Mouse (Mus musculus): ENCODE measurements around the gene Slc7a15. TPM values are rescaled to one million over a fixed set of nuclear protein-coding genes. Genes with fewer than 3 reads are reported as not detected.

Gene Slc7a15
- polyA plus RNA-seq, 1 experiment = 0.16 TPM

GRCm38 (mm10) chr12:8500597-8501570, 98.0 kb downstream of the Slc7a15 start:
- TF ChIP-seq POLR2A (IDR thresholded peaks at IDR 0.05; ENCODE audit: control insufficient read depth, extremely low read depth, insufficient read depth, low read length, poor library complexity) = no peak
- TF ChIP-seq CTCF (IDR thresholded peaks at IDR 0.05; ENCODE audit: borderline replicate concordance, control insufficient read depth, extremely low read depth, insufficient read depth, low read length, poor library complexity) = no peak
- WGBS = 43% methylated on average over 17 of the region's 17 CpGs
- peaks cover 25% of the 10 kb centered on the region for H3K4me1 ChIP-seq (replicated peaks; ENCODE audit: control insufficient read depth, insufficient read depth, low read length)
- no peaks in the 10 kb centered on the region for H3K36me3 ChIP-seq (ENCODE audit: control insufficient read depth, insufficient read depth, low read length)
- no peak for DNase-seq
- peaks cover 5% of the 10 kb centered on the region; the same call in 1 of the 2 replicates for H3K27me3 ChIP-seq (ENCODE audit: control insufficient read depth, insufficient read depth, low read length)
- H3K27ac ChIP-seq (ENCODE audit: control insufficient read depth, insufficient read depth, low read length) = no peak overlapping the region
- peak overlapping the region; percentile 50 for H3K4me3 ChIP-seq (ENCODE audit: control insufficient read depth, insufficient read depth, low read length)

- no peaks in the 10 kb centered on the region for H3K36me3 ChIP-seq (ENCODE audit: control insufficient read depth, insufficient read depth, low read length)
- H3K27ac ChIP-seq (ENCODE audit: control insufficient read depth, insufficient read depth, low read length) = no peak within 1 kb of the TSS
- TF ChIP-seq POLR2A (IDR thresholded peaks at IDR 0.05; ENCODE audit: control insufficient read depth, extremely low read depth, insufficient read depth, low read length, poor library complexity) (0 out of 2 replicates have a peak, but pooled peaks have one; percentile 28), CTCF (IDR thresholded peaks at IDR 0.05; ENCODE audit: borderline replicate concordance, control insufficient read depth, extremely low read depth, insufficient read depth, low read length, poor library complexity) (no peak)
- peak; percentile 53 for DNase-seq
- peak within 1 kb of the TSS; percentile 50 for H3K4me3 ChIP-seq (ENCODE audit: control insufficient read depth, insufficient read depth, low read length)
- H3K27me3 ChIP-seq (ENCODE audit: control insufficient read depth, insufficient read depth, low read length) = peaks cover 5% of the 10 kb centered on the region; the same call in 1 of the 2 replicates
- peaks cover 27% of the 10 kb centered on the region for H3K4me1 ChIP-seq (replicated peaks; ENCODE audit: control insufficient read depth, insufficient read depth, low read length)
- WGBS = under 1% methylated on average over 56 of the region's 56 CpGs
Observed at GRCm38 (mm10) chr12:8499871-8500596, 98.8 kb downstream of the Slc7a15 start, which contains the start of gene Rhob. Gene Rhob (minus strand): TSS chr12:8500009.

DNA sequence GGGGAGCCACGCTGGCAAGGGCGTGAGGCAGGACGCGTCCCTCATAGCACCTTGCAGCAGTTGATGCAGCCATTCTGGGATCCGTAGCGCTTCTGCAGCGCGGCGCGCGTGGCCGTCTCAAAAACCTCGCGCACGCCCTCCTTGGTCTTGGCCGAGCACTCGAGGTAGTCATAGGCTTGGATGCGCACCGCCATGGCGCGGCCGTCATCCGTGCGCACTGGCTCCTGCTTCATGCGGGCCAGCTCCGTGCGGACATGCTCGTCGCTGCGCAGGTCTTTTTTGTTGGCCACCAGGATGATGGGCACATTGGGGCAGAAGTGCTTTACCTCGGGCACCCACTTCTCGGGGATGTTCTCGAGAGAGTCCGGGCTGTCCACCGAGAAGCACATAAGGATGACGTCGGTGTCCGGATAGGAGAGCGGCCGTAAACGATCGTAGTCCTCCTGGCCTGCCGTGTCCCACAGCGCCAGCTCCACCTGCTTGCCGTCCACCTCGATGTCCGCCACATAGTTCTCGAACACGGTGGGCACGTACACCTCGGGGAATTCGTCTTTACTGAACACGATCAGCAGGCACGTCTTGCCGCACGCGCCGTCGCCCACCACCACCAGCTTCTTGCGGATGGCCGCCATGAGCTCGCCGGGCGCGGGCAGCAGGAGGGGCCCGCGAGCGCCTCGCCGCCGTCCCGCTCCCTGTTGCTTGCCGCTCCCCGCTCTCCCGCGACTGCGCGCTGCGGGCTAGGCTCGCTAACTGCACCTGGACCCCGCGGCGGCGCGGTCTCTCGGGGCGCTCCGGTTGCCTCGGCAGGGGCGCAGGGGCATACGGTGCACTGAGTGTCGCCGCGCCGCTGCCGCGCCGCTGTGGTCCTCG, 99.6 kb downstream of the Slc7a15 start:
- no peak for DNase-seq
- peaks cover 27% of the 10 kb centered on the region for H3K4me1 ChIP-seq (replicated peaks; ENCODE audit: control insufficient read depth, insufficient read depth, low read length)
- H3K4me3 ChIP-seq (ENCODE audit: control insufficient read depth, insufficient read depth, low read length) = peak overlapping the region; percentile 50
- no peak overlapping the region for H3K27ac ChIP-seq (ENCODE audit: control insufficient read depth, insufficient read depth, low read length)
- TF ChIP-seq POLR2A (IDR thresholded peaks at IDR 0.05; ENCODE audit: control insufficient read depth, extremely low read depth, insufficient read depth, low read length, poor library complexity) (no peak), CTCF (IDR thresholded peaks at IDR 0.05; ENCODE audit: borderline replicate concordance, control insufficient read depth, extremely low read depth, insufficient read depth, low read length, poor library complexity) (no peak)
- no peaks in the 10 kb centered on the region for H3K36me3 ChIP-seq (ENCODE audit: control insufficient read depth, insufficient read depth, low read length)
- H3K27me3 ChIP-seq (ENCODE audit: control insufficient read depth, insufficient read depth, low read length) = peaks cover 5% of the 10 kb centered on the region; the same call in 1 of the 2 replicates
- WGBS = under 1% methylated on average over 97 of the region's 99 CpGs

DNA sequence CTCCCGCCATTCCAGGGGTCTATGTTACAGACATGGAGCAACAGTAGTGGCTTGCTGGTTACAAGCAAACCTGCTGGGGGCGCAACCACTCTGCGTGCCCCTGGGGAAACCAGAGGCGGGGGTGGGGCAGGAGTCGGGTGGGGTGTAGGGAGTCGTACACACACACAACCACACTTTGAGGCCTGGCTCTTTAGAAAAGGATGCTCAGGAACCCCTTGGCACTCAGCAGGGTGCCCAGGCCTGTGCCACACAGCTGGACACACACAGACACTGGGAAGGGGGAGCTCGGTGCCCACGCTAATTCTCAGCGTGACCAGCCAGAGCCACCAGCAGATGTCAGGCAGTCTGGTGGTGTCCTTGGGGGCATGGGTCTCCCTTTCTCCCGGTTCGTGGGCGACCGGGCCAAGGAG, 100.3 kb downstream of the Slc7a15 start:
- 6% methylated on average over 13 of the region's 13 CpGs for WGBS
- peaks cover 27% of the 10 kb centered on the region for H3K4me1 ChIP-seq (replicated peaks; ENCODE audit: control insufficient read depth, insufficient read depth, low read length)
- TF ChIP-seq POLR2A (IDR thresholded peaks at IDR 0.05; ENCODE audit: control insufficient read depth, extremely low read depth, insufficient read depth, low read length, poor library complexity) (no peak), CTCF (IDR thresholded peaks at IDR 0.05; ENCODE audit: borderline replicate concordance, control insufficient read depth, extremely low read depth, insufficient read depth, low read length, poor library complexity) (no peak)
- H3K36me3 ChIP-seq (ENCODE audit: control insufficient read depth, insufficient read depth, low read length) = no peaks in the 10 kb centered on the region
- peaks cover 5% of the 10 kb centered on the region; the same call in 1 of the 2 replicates for H3K27me3 ChIP-seq (ENCODE audit: control insufficient read depth, insufficient read depth, low read length)
- DNase-seq = no peak
- H3K4me3 ChIP-seq (ENCODE audit: control insufficient read depth, insufficient read depth, low read length) = peak overlapping the region; percentile 50
- no peak overlapping the region for H3K27ac ChIP-seq (ENCODE audit: control insufficient read depth, insufficient read depth, low read length)

GRCm38 (mm10) chr12:8498148-8498571, 100.7 kb downstream of the Slc7a15 start:
- Histone ChIP-seq H3K27me3 (ENCODE audit: control insufficient read depth, insufficient read depth, low read length) (peaks cover 5% of the 10 kb centered on the region; the same call in 1 of the 2 replicates), H3K4me3 (ENCODE audit: control insufficient read depth, insufficient read depth, low read length) (no peak overlapping the region), H3K27ac (ENCODE audit: control insufficient read depth, insufficient read depth, low read length) (no peak overlapping the region), H3K36me3 (ENCODE audit: control insufficient read depth, insufficient read depth, low read length) (no peaks in the 10 kb centered on the region), H3K4me1 (replicated peaks; ENCODE audit: control insufficient read depth, insufficient read depth, low read length) (peaks cover 27% of the 10 kb centered on the region)
- TF ChIP-seq CTCF (IDR thresholded peaks at IDR 0.05; ENCODE audit: borderline replicate concordance, control insufficient read depth, extremely low read depth, insufficient read depth, low read length, poor library complexity) (no peak), POLR2A (IDR thresholded peaks at IDR 0.05; ENCODE audit: control insufficient read depth, extremely low read depth, insufficient read depth, low read length, poor library complexity) (no peak)
- WGBS = 66% methylated on average over 8 of the region's 8 CpGs
- DNase-seq = no peak

Data from thymus, adult 2 months (tissue).